Mouse (Mus musculus) gastrocnemius, postnatal 14 days (tissue): Measurements from ENCODE around the gene Dhx9. TPM values are rescaled to one million over a fixed set of nuclear protein-coding genes. Genes with fewer than 3 reads are reported as not detected.
"Not testable (repeated sequence)": the region's sequence is repeated elsewhere in the genome, so short reads cannot be mapped to it uniquely, and the experiment has no call there.

ENCODE experiments used
- DNase-seq: peaks from one replicate; pipeline ENCODE4 v3.0.0; 2021; ENCODE audit warnings: mixed read lengths
- intact Hi-C: fragments of 180-260 bp; cut with DNase I; formaldehyde crosslinking; loops from one replicate; pipeline ENCODE4 v1.15.1; 2025; ENCODE audit warnings: low total_unique reads
- long read RNA-seq, 2 experiments: library from polyadenylated mRNA; stranded (forward); transcript quantifications; one replicate each; pipeline ENCODE4 v2.0.0; 2021
- total RNA-seq, 2 experiments: library from RNA; stranded (reverse); gene quantifications; 2 replicates each; pipeline ENCODE4 v1.2.3; 2021

The Dhx9 gene
- total RNA-seq = 10 to 100 TPM; 36.7 to 41.1 TPM
- long read RNA-seq, experiment 1, partial matches to known transcripts = 0 of 2 reads
- long read RNA-seq, experiment 1, other reads (novel, unspliced or antisense) = 2 of 2 reads
- long read RNA-seq, experiment 2 = 0 reads

DNA sequence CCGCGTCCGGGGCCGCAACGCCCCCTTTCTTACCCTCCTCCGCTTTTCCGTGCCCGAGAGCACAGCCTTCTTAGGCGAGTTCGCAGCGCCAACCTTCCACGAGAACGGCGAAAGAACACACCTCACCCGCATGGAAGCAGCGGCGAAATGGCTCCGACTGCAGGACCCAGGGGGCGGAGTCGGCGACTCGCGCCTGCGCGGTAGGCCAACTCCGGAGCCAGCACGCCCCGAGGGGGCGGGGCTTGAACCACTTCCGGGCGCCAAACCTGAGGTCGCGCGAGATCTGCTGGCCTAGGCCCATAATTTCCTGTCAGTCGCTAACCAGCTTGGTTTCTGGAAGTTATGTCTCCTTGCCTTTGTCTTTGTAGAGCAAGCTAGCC lies at the start of gene Dhx9:
Gene Dhx9 (minus strand): TSS at position 161 of the 380 bp plus-strand sequence.
- peak; percentile 98 for DNase-seq
- intact Hi-C loops = no loop called here

DNA sequence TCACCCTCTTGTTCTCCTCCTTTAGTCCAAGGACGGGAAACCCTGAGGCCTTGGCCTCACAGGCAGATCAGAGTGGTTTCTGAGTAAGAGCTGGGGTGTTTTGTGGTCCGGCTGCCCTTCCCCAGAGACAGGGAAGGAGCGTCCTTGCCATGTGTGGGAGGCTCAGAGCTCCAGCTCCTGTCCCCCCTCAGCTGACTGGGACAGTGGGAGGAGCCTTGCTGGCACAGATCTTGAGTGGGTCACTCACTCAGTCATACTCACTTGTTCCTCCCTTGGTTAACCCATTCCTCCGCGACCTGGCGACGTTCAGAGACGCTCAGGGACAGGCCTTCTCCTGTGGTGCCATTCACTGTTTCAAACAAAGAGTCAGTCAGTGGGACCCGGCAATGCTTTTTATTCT lies 48.2 kb upstream of the Dhx9 start:
- DNase-seq = peak; percentile 17
- intact Hi-C loops = no loop called here

DNA sequence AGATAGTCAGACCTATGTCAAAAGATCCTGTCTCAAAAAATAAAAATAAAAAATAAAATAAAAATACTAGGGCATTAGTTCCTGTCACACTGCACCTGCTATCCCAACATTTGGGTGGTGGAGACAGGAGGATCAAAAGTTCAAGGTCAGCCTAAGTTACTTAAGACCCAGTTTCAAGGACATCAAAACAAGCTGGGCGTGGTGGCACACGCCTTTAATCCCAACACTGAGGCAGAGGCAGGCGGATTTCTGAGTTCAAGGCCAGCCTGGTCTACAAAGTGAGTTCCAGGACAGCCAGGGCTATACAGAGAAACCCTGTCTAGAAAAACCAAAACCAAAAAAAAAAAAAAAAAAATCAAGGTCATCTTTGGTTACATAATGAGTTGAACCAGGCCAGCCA lies 45.4 kb upstream of the Dhx9 start:
- intact Hi-C loops, DNase-seq: not testable (repeated sequence)

DNA sequence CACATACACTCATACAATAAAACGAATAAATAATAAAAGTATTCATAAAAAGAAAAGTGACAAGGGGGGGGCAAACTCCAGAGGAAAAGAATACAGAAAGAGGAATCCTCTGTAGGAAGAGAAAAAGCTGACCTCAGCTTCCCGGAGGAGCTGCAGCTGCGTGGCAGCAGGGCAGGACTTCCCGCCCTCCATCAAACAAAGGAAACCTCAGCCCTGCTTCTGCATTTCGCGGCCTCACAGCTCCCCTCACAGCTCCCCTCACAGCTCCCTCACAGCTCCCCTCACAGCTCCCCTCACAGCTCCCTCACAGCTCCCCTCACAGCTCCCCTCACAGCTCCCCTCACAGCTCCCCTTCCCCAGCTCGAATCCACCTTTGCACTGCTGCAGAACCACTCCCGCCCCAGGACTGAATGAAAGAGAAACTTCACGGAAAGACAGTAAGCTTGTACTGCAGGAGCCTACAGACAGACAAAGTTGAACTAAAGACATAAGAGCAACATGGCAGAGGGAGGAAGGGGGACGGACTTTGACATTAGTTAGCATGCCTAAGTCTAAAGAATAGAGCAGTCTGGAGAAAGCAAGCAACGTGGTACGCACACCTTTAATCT lies 44.9 kb upstream of the Dhx9 start:
- intact Hi-C loops = no loop called here
- DNase-seq = peak; percentile 31

DNA sequence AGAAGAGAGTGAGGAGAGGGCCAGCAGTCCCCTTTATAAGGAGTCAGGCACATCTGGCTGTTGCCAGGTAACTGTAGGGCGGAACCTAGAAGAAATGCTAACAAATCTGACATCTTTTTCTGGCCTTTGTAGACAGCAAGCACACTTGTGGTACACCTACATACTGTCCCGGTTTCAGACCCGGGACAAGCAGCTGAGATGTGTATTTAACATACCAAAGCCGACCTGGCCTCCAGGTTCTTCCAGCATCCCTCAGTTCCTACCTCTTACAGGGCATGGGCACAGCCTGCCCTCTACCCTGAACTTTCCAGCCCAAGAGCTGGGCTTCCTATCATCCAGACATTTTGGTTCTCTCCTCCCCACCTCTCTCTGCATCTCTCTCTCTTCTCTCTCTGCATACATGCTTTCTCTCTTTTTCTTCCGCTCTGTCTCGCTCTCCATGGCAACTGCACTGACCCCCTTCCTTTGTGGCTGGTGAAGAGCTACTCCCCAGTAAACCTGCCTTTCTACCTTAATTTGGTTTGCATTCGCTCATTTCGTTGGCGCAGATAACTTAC lies 44.3 kb upstream of the Dhx9 start:
- DNase-seq = no peak
- intact Hi-C loops = no loop called here

DNA sequence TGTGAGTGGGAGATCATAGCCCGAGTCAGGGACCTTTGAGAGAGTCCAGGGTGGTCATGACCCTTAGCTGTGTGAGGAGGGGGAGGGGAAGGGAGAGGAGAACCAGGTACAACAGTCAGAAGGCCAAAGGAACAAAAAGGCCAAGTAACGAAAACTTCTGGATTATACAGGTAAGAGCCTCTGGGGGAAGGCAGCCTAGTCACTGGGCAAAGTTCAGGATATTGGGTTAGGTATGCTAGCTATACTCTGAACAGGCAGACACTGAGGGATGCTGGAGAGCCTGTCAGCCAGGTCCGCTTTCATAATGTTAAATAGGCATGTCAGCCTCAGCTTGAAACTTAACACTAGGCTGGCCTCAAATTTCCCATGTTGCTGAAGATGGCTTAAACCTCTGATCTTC lies 34.7 kb upstream of the Dhx9 start:
- no peak for DNase-seq
- intact Hi-C loops = no loop called here

DNA sequence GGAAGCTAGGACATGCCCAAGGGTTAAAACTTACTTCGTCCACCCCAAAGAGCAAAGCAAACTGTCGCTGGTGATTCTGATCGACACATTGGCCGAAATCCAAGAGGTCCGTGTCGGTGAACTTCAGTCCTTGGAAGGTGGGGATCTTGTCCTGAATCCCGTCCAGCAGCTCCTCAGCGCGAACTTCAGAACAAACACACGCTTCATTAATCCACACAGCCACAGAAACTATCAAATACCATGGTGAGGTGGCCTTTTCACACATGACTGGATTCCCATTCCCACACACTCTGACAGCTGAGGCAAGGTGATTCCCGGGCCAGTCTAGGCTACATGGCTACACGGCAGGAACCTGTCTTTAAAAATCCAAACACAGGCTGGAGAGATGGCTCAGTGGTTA lies 27.9 kb upstream of the Dhx9 start:
- intact Hi-C loops = no loop called here
- DNase-seq = no peak

DNA sequence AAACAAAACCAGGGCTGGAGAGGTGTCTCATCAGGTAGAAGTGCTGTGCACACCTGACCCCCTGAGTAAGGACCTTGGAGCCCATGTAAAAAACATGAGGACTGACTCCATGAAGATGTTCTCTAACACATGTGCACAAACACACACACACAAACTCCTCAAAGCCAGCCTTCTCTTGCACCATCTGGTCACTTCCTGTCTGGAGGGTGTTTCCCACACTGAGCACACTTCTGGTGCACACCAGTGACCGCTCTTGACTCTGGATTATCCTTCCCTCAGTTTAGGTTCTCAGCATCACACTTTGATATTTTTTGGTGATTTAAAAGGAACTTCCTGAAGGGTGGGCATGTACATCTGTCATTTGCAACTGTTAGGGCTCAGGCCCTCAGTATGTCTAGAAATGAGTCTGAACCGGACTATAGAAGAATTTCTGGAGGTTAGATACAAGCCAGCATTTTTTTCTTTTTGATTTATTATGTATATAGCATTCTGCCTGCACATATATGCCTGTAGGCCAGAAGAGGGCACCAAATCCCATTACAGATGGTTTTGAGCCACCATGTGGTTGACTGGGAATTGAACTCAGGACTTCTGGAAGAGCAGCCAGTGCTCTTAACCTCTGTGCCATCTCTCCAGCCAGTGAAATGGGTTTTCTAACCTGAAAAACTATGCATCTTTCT lies 23.0 kb upstream of the Dhx9 start:
- DNase-seq = no peak
- intact Hi-C loops = no loop called here

DNA sequence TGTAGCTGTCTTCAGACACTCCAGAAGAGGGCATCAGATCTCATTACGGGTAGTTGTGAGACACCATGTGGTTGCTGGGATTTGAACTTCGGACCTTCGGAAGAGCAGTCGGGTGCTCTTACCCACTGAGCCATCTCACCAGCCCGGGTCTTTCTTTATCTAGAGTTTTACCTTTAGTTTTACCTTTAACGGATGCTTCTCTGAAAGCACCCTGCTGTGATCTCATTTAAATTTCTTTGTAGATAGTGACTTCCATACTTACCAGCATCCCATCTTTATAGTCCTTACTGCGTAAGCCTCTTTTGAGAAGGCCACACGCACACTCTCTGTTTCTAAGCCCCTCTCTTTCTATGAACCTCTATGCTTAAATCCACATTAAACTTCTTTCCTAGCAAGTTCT lies 22.1 kb upstream of the Dhx9 start:
- DNase-seq, intact Hi-C loops: not testable (repeated sequence)

DNA sequence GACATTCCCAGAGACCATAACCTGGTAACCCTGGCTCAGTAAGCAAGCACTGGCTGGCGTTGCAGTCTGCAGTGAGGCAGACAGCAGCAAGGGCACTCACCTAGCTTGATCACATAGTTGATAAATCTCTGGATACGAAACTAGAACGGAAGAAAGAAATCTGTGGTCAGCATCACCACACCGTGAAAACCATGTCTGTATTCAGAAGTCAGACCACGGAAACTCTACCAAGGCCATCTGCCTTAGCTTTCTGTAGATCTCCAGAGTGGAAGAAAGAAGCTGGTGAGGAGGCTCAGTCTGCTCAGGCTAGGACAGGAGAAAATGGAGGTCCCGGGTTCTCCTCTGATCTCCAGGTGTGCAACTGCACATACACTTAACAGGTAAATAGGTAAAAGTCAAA lies 21.6 kb upstream of the Dhx9 start:
- intact Hi-C loops = no loop called here

DNA sequence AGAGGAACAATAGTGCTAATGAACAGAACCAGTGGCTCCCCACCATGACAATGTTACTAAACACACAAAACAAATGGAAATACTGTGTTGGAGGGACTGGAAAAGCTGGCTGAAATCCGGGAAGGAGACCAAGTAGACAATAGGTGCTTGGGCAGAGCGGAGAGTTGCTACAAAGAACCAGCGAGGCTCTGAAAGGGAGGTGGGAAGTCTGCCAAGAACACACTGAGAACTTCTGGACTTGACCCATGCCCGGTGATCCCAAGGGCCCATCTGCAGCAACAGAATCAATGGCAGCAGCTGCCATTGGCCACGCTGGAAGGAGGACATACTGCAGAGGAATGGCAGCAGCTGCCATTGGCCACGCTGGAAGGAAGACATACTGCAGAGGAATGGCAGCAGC lies 18.8 kb upstream of the Dhx9 start:
- intact Hi-C loops = no loop called here
- no peak for DNase-seq

More for the DNA sequence above, 21.6 kb upstream of the Dhx9 start:
- DNase-seq = no peak

DNA sequence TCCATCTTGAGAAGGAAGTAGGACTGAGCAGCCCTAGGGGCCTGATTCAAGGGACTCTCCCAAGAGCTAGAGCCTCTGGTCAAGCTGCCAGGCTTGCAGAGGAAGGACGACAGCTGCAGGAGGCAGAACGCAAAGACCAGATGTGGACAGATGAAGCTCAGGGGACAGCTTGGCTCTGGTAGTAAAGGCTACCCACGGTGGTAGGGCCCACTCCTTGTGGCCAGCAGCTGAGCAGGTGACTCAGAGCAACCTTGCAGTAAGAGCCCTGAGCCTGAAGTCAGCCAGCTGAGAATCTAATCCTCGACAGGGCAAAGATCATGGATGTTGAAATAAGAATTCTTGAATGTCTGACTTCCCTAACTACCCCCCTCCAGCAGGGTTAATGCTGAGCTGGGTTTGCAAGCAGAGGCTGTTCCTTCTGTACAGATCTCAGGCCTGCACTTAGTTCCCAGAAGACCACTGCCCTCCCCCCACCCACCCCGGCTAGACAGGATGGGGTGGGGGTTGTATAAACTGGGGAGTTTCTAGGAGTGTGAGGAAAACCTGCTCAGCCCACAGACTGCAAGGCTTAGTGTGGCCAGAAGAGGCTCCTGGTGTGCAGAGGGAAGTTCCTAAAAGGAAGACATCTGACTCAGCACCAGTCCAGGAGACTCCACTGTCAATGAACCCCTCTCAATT lies 14.3 kb upstream of the Dhx9 start:
- peak; percentile 46 for DNase-seq
- intact Hi-C loops = no loop called here

DNA sequence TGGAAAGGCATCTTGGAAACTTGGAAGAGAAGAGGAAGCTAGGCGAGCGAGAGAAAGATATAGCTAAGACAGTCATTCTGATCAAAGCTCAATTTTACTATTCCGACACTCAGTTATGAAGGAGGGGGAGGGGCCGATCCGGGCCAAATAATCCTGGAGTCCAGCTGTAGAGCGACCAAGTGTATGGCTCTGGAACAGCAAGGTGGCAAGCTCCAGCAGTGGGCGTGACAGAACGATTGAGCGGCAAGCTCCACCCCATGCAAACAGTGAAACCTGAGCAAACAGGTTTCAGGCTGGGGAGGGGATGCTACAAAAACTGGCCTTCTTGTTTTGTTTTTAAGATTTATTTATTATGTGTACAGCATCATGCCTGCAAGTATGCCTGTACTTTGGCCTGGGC lies 12.6 kb upstream of the Dhx9 start:
- intact Hi-C loops = no loop called here
- DNase-seq = no peak

DNA sequence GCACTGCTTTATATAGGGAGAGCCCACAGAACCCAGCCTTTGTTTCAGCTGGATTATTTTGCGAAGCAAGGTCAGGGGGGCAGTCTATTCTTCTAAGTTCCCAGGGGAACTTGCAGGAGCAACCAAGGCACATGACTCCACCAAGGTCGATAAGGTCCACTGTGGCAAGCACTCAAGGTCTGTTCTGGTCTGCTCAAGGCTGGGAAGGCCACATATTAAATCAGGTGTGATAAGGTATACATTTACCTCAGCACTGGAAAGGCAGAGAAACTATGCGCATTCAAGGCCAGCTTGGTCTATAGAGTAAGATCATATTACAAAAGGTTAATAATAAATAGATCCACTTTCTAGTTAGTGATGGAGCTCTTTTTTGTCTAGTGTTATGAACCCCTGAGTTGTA lies 8.6 kb upstream of the Dhx9 start:
- DNase-seq = no peak
- intact Hi-C loops = no loop called here

DNA sequence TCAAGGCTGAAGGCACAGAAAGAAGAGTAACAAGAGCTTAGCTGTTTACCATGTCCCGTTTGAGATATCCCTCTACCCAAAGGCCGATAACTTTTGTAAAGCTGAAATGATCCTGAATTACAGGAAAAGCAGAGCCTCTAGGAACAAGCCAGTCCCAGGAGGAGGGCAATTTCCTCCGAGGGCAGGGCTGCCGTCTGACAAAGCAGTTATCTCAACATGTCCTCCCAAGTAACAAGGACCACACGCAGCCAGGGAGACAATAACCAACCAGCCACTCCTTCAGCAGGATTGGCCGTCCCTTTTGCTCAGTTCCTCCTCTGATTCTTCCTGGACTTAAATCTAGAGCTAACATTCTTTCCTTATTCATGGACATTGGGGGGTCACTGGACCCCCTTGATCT lies 6.5 kb upstream of the Dhx9 start:
- DNase-seq = no peak
- intact Hi-C loops = no loop called here

DNA sequence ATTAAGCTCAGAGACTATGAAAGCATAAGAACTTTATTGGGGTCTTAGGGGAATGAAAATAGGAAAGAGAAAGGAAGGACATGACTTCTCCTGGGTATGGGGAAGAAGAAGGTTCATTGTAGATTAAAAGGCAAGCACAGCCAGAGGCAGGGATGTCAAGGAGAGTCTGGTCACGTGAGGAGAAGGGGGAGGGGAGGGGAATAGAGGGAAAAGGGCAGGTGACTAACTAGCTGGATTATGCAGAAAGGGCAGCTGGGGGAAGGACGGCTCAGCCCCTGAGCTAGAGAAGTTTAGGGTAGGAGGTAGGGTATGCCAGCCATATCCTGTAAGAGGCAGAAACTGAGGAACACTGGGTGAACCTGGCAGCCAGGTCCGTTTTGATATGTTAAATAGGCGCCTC lies 5.9 kb upstream of the Dhx9 start:
- intact Hi-C loops = no loop called here
- no peak for DNase-seq

DNA sequence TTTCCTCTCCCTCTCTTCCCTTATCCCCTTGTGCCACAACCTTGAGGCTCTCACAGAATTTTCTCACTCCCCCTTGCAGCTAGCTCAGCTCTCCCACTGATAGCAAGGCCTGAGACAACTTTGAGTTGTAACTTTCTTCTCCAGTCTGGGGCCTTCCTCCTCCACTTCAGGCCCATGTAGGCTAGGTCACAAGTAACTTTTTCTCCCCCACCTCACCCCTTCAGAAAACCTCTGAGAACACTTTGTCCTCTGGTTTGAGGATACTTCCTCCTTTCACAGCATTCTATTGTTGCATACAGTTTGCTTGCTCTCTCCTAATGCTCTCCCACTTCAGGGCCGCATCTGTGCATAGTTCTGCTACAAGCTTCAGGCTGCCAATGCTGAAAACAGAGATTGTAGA lies 4.4 kb upstream of the Dhx9 start:
- no peak for DNase-seq
- intact Hi-C loops = no loop called here

DNA sequence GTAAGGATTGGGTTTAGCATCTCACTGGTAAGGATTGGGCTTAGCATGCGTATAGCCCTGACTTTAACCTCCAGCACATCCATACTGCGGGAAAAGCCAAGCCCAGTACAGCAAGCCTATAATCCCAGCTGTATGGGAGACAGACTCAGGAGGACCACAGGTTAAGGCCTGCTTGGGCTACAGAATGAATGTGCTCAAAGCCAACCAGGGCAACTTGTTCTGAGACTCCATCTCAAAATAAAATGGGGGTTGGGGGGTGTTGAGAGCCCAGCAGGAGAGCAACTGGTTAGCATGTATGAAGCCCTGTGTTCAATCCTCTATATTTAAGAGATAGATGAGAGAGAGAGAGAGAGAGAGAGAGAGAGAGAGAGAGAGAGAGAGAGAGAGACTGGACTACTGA lies 3.9 kb upstream of the Dhx9 start:
- intact Hi-C loops = no loop called here
- no peak for DNase-seq

DNA sequence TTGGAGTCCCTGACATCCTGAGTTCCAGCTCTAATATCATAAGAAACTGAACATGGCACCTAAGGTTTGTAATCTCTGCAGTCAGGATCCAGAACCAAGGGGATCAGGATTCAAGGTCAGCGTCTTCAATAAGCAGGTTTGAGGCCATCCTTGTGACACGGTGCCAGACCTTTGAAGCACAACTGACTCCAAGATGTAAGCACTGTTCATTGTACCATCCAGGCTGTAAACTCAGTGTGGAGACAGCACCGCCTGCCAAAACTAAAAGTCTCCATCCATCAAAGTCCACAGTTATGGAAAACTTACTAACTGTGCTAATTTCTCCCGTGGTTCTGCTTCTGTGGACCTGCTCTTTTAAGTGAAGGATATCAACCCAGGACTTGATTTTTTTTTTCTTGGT lies 2.5 kb upstream of the Dhx9 start:
- no peak for DNase-seq
- intact Hi-C loops = no loop called here

DNA sequence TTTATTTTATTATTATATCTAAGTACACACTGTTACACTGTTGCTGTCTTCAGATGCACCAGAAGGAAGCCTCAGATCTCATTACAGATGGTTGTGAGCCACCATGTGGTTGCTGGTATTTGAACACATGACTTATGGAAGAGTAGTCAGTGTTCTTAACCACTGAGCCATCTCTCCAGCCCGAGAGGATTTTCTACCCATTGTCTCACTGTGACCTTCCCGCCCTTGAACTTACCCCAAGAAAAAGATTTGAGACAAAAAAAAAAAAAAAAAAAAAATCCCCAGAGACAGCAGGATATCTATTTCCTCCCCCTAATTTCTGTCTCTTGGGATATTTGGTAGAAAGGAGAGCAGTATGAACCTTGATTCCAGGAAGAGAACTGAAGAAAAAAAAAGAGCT lies 2.1 kb upstream of the Dhx9 start:
- no peak for DNase-seq
- intact Hi-C loops = no loop called here

DNA sequence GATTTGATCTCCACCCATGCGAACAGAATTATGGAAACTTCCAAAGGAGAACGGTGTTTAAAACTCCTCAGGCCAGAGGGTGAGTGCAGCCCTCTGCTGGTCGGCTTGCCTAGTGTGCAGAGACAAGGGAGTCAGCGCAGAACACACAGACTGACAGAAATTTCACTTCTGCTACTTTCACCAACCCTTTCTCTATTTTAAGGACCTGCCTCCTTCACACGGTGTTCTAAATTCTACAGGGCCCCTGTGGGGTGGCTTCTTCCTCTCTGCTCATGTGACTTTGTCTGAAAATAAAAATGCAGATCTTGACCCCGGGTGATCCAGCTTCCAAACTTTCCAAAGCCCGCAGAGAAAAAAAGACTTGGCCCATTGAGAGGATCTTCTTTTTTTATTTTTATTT lies 1.7 kb upstream of the Dhx9 start:
- intact Hi-C loops = no loop called here
- no peak for DNase-seq
